Mouse (Mus musculus) kidney, postnatal 36 days (tissue): Measurements from ENCODE around the gene Scnm1.

Source experiments
- DNase-seq, 2 experiments: peaks; one replicate each; pipeline ENCODE4 v3.0.0; 2021 to 2022; ENCODE audit warnings: mixed read lengths in 2 of 2

Scnm1 gene

GRCm38 (mm10) chr3:95106338-95107117, 27.3 kb downstream of the Scnm1 start, which contains the start of gene Pip5k1a:
Pip5k1a (minus strand) TSS chr3:95106930.
- peak; percentile 97 to 98 for DNase-seq

- no peak for DNase-seq
Measured at GRCm38 (mm10) chr3:95105586-95106337, 28.0 kb downstream of the Scnm1 start.

GRCm38 (mm10) chr3:95105121-95105520, 28.7 kb downstream of the Scnm1 start:
- DNase-seq = no peak

GRCm38 (mm10) chr3:95100854-95101253, 33.0 kb downstream of the Scnm1 start:
- no peak for DNase-seq

- no peak for DNase-seq
Measured at GRCm38 (mm10) chr3:95088071-95088470, 45.7 kb downstream of the Scnm1 start.
